Mouse (Mus musculus): ENCODE measurements around the gene Eif5.
A peak's percentile ranks its signal among the peaks of the same experiment; 100 is the strongest.
"Not testable (repeated sequence)": the region's sequence is repeated elsewhere in the genome, so short reads cannot be mapped to it uniquely, and the experiment has no call there.

Gene Eif5

GRCm38 (mm10) chr12:111527643-111528281 lies 10.1 kb upstream of the Eif5 start:
- no peak for DNase-seq

GRCm38 (mm10) chr12:111529192-111529591 lies 8.6 kb upstream of the Eif5 start:
- peak; percentile 88 for DNase-seq

GRCm38 (mm10) chr12:111533096-111533794 lies 4.6 kb upstream of the Eif5 start:
- DNase-seq, result no peak

GRCm38 (mm10) chr12:111535281-111535680 lies 2.5 kb upstream of the Eif5 start:
- no peak for DNase-seq

GRCm38 (mm10) chr12:111535762-111536161 lies 2.1 kb upstream of the Eif5 start:
- no peak for DNase-seq

GRCm38 (mm10) chr12:111536746-111537145 lies 1.1 kb upstream of the Eif5 start:
- DNase-seq, result no peak

- no peak for DNase-seq
Measured at GRCm38 (mm10) chr12:111537341-111537740, 475 bp upstream of the Eif5 start.

GRCm38 (mm10) chr12:111538292-111539040 lies 650 bp downstream of the Eif5 start:
- peak; percentile 99 for DNase-seq

GRCm38 (mm10) chr12:111539041-111539345 lies 1.2 kb downstream of the Eif5 start:
- DNase-seq, result no peak

- no peak for DNase-seq
Measured at GRCm38 (mm10) chr12:111547070-111547469, 9.3 kb downstream of the Eif5 start.

GRCm38 (mm10) chr12:111548555-111549289 lies 10.9 kb downstream of the Eif5 start:
- DNase-seq, result no peak

- no peak for DNase-seq
Measured at GRCm38 (mm10) chr12:111550679-111551078, 12.9 kb downstream of the Eif5 start.

- DNase-seq, result no peak
Measured at GRCm38 (mm10) chr12:111552342-111552741, 14.5 kb downstream of the Eif5 start.

GRCm38 (mm10) chr12:111555357-111555756 lies 17.5 kb downstream of the Eif5 start:
- no peak for DNase-seq

- not testable (repeated sequence) for DNase-seq
Measured at GRCm38 (mm10) chr12:111555893-111556292, 18.1 kb downstream of the Eif5 start.

- no peak for DNase-seq
Measured at GRCm38 (mm10) chr12:111557538-111557937, 19.7 kb downstream of the Eif5 start.

- DNase-seq, result peak; percentile 73
Measured at GRCm38 (mm10) chr12:111558655-111559054, 20.8 kb downstream of the Eif5 start.

GRCm38 (mm10) chr12:111559647-111560258 lies 21.9 kb downstream of the Eif5 start:
- peak; percentile 52 for DNase-seq

GRCm38 (mm10) chr12:111560286-111560685 lies 22.5 kb downstream of the Eif5 start:
- DNase-seq, result no peak

- no peak for DNase-seq
Measured at GRCm38 (mm10) chr12:111562276-111562814, 24.5 kb downstream of the Eif5 start.

- peak; percentile 78 for DNase-seq
Measured at GRCm38 (mm10) chr12:111563076-111563629, 25.3 kb downstream of the Eif5 start.

GRCm38 (mm10) chr12:111565363-111565762 lies 27.5 kb downstream of the Eif5 start:
- no peak for DNase-seq
